Mouse (Mus musculus): Measurements from ENCODE around the gene Rhbdd2. TPM values are rescaled to one million over a fixed set of nuclear protein-coding genes. Genes with fewer than 3 reads are reported as not detected.

Rhbdd2 gene
- polyA plus RNA-seq (2012; rRNA removed): 11.5 and 13.5 TPM in 2 replicates

GRCm38 (mm10) chr5:135632117-135632796 lies at the start of gene Rhbdd2:
TSS of gene Rhbdd2 (plus strand) at chr5:135632618.

GRCm38 (mm10) chr5:135669741-135670275 lies 37.4 kb downstream of the Rhbdd2 start, which contains the start of gene Por:
TSS of gene Por (plus strand) at chr5:135670033.

Other genes starting within 250 kb of the Rhbdd2 start
- 14.5 and 14.7 TPM in 2 replicates for gene Pom121, start 238.1 kb upstream of the Rhbdd2 start, polyA plus RNA-seq (2012; rRNA removed)
- gene Hip1, start 87.5 kb upstream of the Rhbdd2 start, polyA plus RNA-seq (2012; rRNA removed): 4.8 and 7.5 TPM in 2 replicates
- gene Ccl26, start 69.0 kb upstream of the Rhbdd2 start, polyA plus RNA-seq (2012; rRNA removed): not detected in 2 replicates
- gene Ccl24, start 59.6 kb upstream of the Rhbdd2 start, polyA plus RNA-seq (2012; rRNA removed): 1.3 and 1.6 TPM in 2 replicates
- gene Por, start 37.4 kb downstream of the Rhbdd2 start, polyA plus RNA-seq (2012; rRNA removed): 85.8 and 117 TPM in 2 replicates
- 22.2 and 27.3 TPM in 2 replicates for gene Tmem120a, start 111.8 kb downstream of the Rhbdd2 start, polyA plus RNA-seq (2012; rRNA removed)
- gene Styxl1, start 145.8 kb downstream of the Rhbdd2 start, polyA plus RNA-seq (2012; rRNA removed): 0.04 TPM in 1 of 2 replicates, not detected in the other
- 416 and 600 TPM in 2 replicates for gene Mdh2, start 145.9 kb downstream of the Rhbdd2 start, polyA plus RNA-seq (2012; rRNA removed)
- 0.34 and 0.60 TPM in 2 replicates for gene Srrm3, start 174.3 kb downstream of the Rhbdd2 start, polyA plus RNA-seq (2012; rRNA removed)

All from stomach, adult 2 months (tissue).